Mouse (Mus musculus) lung, adult 2 months (tissue): Measurements from ENCODE around the gene Garnl3. TPM values are rescaled to one million over a fixed set of nuclear protein-coding genes. Genes with fewer than 3 reads are reported as not detected.

Experiments
- DNase-seq: peaks from one replicate; pipeline ENCODE4 v3.0.0; 2022
- H3K4me1 ChIP-seq: fragments of 200-500 bp; 2 replicates; pipeline ENCODE4 v1.6.1; 2011; ENCODE audit warnings: low read length; ENCODE audit not compliant: control insufficient read depth, insufficient read depth
- H3K4me3 ChIP-seq: fragments of 200-500 bp; replicated peaks from 2 replicates; pipeline ENCODE3; 2011; ENCODE audit warnings: low read depth, mild to moderate bottlenecking, control low read depth, low read length; ENCODE audit errors: extremely low read depth
- CTCF ChIP-seq: fragments of 200-500 bp; IDR thresholded peaks from 2 replicates; pipeline ENCODE4 v1.5.1; 2011; ENCODE audit warnings: mild to moderate bottlenecking, low read length, control low read depth; ENCODE audit not compliant: insufficient read depth
- POLR2A ChIP-seq: fragments of 200-500 bp; IDR thresholded peaks from 2 replicates; pipeline ENCODE4 v1.6.1; 2011; ENCODE audit warnings: low read depth, mild to moderate bottlenecking, control low read depth, low read length, borderline replicate concordance; ENCODE audit errors: extremely low read depth
- WGBS: fragments of 180-500 bp; shearing (Covaris S2); methylation state at CpG from one replicate; pipeline ENCODE4 v1.1.7; 2018; 5-methylcytosine and 5-hydroxymethylcytosine counted together
- polyA plus RNA-seq: library from polyadenylated mRNA; depleted of rRNA; stranded (reverse); fragments of >200 nt; gene quantifications from 2 replicates; pipeline ENCODE4 v1.2.3, GENCODE M21; 2012; rRNA removed

The Garnl3 gene
- polyA plus RNA-seq, result 12.0 and 17.2 TPM in 2 replicates

GRCm38 (mm10) chr2:33131500-33132092 lies at the start of gene Garnl3:
Gene Garnl3, minus strand, starts transcription at chr2:33131654.
- Histone ChIP-seq H3K4me3 (peak within 1 kb of the TSS; percentile 74), H3K4me1 (peaks cover 7% of the 10 kb centered on the region; the same call in 1 of the 2 replicates)
- WGBS, result under 1% methylated on average over 22 of the region's 22 CpGs
- peak; percentile 73 for TF ChIP-seq CTCF
- no peak for TF ChIP-seq POLR2A
- peak; percentile 66 for DNase-seq

GRCm38 (mm10) chr2:33179930-33180630 lies 48.6 kb upstream of the Garnl3 start:
- H3K4me1 ChIP-seq, result no peaks in the 10 kb centered on the region
- H3K4me3 ChIP-seq, result no peak overlapping the region
- DNase-seq, result no peak
- no peak for TF ChIP-seq CTCF
- no peak for TF ChIP-seq POLR2A
- WGBS, result 63% methylated on average over 16 of the region's 16 CpGs

- WGBS, result 83% methylated on average over 14 of the region's 14 CpGs
- TF ChIP-seq CTCF, result no peak
- no peaks in the 10 kb centered on the region for H3K4me1 ChIP-seq
These were observed 47.9 kb upstream of the Garnl3 start for GRCm38 (mm10) chr2:33179171-33179929.

GRCm38 (mm10) chr2:33178243-33178932 lies 46.9 kb upstream of the Garnl3 start:
- Histone ChIP-seq H3K4me3 (no peak overlapping the region), H3K4me1 (no peaks in the 10 kb centered on the region)
- no peak for DNase-seq
- TF ChIP-seq CTCF, result no peak
- TF ChIP-seq POLR2A, result no peak
- 71% methylated on average over 11 of the region's 11 CpGs for WGBS

More at GRCm38 (mm10) chr2:33179171-33179929, 47.9 kb upstream of the Garnl3 start:
- DNase-seq, result no peak
- H3K4me3 ChIP-seq, result no peak overlapping the region

- Histone ChIP-seq H3K4me3 (no peak overlapping the region), H3K4me1 (no peaks in the 10 kb centered on the region)
- no peak for DNase-seq
- 76% methylated on average over 12 of the region's 12 CpGs for WGBS
- no peak for TF ChIP-seq POLR2A
- no peak for TF ChIP-seq CTCF
These were observed 46.2 kb upstream of the Garnl3 start for GRCm38 (mm10) chr2:33177443-33178242.

- TF ChIP-seq POLR2A (no peak), CTCF (no peak)
- Histone ChIP-seq H3K4me1 (no peaks in the 10 kb centered on the region), H3K4me3 (no peak overlapping the region)
- DNase-seq, result no peak
- 77% methylated on average over 2 of the region's 2 CpGs for WGBS
These were observed 45.5 kb upstream of the Garnl3 start for GRCm38 (mm10) chr2:33176921-33177320.

- no peak for DNase-seq
- Histone ChIP-seq H3K4me3 (no peak overlapping the region), H3K4me1 (no peaks in the 10 kb centered on the region)
- WGBS, result 35% methylated on average over 7 of the region's 7 CpGs
- TF ChIP-seq POLR2A (no peak), CTCF (no peak)
These were observed 45.1 kb upstream of the Garnl3 start for GRCm38 (mm10) chr2:33176516-33176915.

GRCm38 (mm10) chr2:33173686-33174085 lies 42.2 kb upstream of the Garnl3 start:
- TF ChIP-seq CTCF, result no peak
- no peak for TF ChIP-seq POLR2A
- 93% methylated on average over 7 of the region's 7 CpGs for WGBS
- H3K4me3 ChIP-seq, result no peak overlapping the region
- H3K4me1 ChIP-seq, result no peaks in the 10 kb centered on the region
- no peak for DNase-seq
